Mouse (Mus musculus) heart, adult 2 months (tissue): ENCODE results near the gene Zfp146.

Source experiments
- CTCF ChIP-seq: fragments of 200-600 bp; IDR thresholded peaks from 2 replicates; pipeline ENCODE4 v1.8.1; 2022; ENCODE audit warnings: antibody characterized with exemption, mild to moderate bottlenecking, moderate library complexity
- EP300 ChIP-seq: fragments of 200-500 bp; IDR thresholded peaks from 2 replicates; pipeline ENCODE4 v1.6.1; 2011; ENCODE audit warnings: low read depth, low read length, control low read depth; ENCODE audit not compliant: insufficient read depth
- POLR2A ChIP-seq: fragments of 200-500 bp; IDR thresholded peaks from 2 replicates; pipeline ENCODE4 v1.6.1; 2011; ENCODE audit warnings: mild to moderate bottlenecking, low read depth, low read length, control low read depth; ENCODE audit not compliant: insufficient read depth

- TF ChIP-seq CTCF, result peak; percentile 12; the same call in 1 of the 2 replicates
- TF ChIP-seq POLR2A, result no peak
- TF ChIP-seq EP300, result no peak
Observed at GRCm38 (mm10) chr7:30154040-30154439, 15.5 kb downstream of the Zfp146 start.
